In genomic region chr7:127876467-127877348, GRCm38 (mm10) we compare ENCODE assay signal across 8 mouse cellular contexts. TPM values are rescaled to one million over a fixed set of nuclear protein-coding genes. Genes with fewer than 3 reads are reported as not detected.
A peak's percentile ranks its signal among the peaks of the same experiment; 100 is the strongest.
DNase-seq lines count a peak whose midpoint lies in the region; ATAC-seq lines count a peak whose summit lies in the region.

Zfp668 (minus strand) TSS chr7:127876828.

- peak within 1 kb of the TSS; percentile 96 for H3K9ac ChIP-seq in heart, embryonic 16.5 days (ENCODE audit: low read length)
- peak within 1 kb of the TSS; percentile 88 for H3K9ac ChIP-seq in liver, embryonic 15.5 days
- H3K9ac ChIP-seq in neural tube, embryonic 12.5 days: peak within 1 kb of the TSS; percentile 97

- no peaks in the 10 kb centered on the region for H3K27me3 ChIP-seq in forebrain, embryonic 10.5 days (ENCODE audit: poor library complexity, severe bottlenecking)
- no peaks in the 10 kb centered on the region for H3K27me3 ChIP-seq in heart, embryonic 16.5 days (ENCODE audit: control insufficient read depth, insufficient read depth, low read length)
- no peaks in the 10 kb centered on the region for H3K27me3 ChIP-seq in liver, embryonic 15.5 days
- H3K27me3 ChIP-seq in neural tube, embryonic 12.5 days (replicated peaks): no peaks in the 10 kb centered on the region

- H3K27ac ChIP-seq in forebrain, embryonic 10.5 days: peak within 1 kb of the TSS; percentile 99
- H3K27ac ChIP-seq in heart, embryonic 16.5 days (ENCODE audit: low read length): peak within 1 kb of the TSS; percentile 98
- peak within 1 kb of the TSS; percentile 92 for H3K27ac ChIP-seq in liver, embryonic 15.5 days (replicated peaks)
- peak within 1 kb of the TSS; percentile 94 for H3K27ac ChIP-seq in neural tube, embryonic 12.5 days

- peaks cover 64% of the 10 kb centered on the region for H3K36me3 ChIP-seq in forebrain, embryonic 10.5 days (replicated peaks)
- peaks cover 32% of the 10 kb centered on the region for H3K36me3 ChIP-seq in heart, embryonic 16.5 days (ENCODE audit: control insufficient read depth, insufficient read depth)
- H3K36me3 ChIP-seq in liver, embryonic 15.5 days (replicated peaks): peaks cover 51% of the 10 kb centered on the region
- peaks cover 42% of the 10 kb centered on the region for H3K36me3 ChIP-seq in neural tube, embryonic 12.5 days

- DNase-seq in CD8-positive naive resting alpha-beta T cell, adult 2 months (ENCODE audit: low read depth in 2 of 2, low spot score in 2 of 2): peak; percentile 87 to 92
- DNase-seq in c-Kit-positive CD71-negative TER-119-negative erythroid progenitor cells, embryonic 14.5 days (ENCODE audit: low read depth): peak; percentile 88
- peak; percentile 93 for DNase-seq in forebrain, embryonic 10.5 days (ENCODE audit: extremely low spot score, low spot score)
- peak; percentile 94 for DNase-seq in kidney, postnatal 36 days
- peak; percentile 94 for DNase-seq in telencephalon, adult 2 months (ENCODE audit: low read depth, low spot score)

- peak; percentile 62 for ATAC-seq in heart, embryonic 16.5 days (replicated peaks; ENCODE audit: extremely low read depth, insufficient read depth, low FRiP score)
- ATAC-seq in liver, embryonic 15.5 days (ENCODE audit: insufficient read depth): peak; percentile 75
- peak; percentile 54 for ATAC-seq in neural tube, embryonic 12.5 days (ENCODE audit: low FRiP score, low read depth)

- peaks cover 27% of the 10 kb centered on the region for H3K4me1 ChIP-seq in forebrain, embryonic 10.5 days
- peaks cover 16% of the 10 kb centered on the region for H3K4me1 ChIP-seq in heart, embryonic 16.5 days (ENCODE audit: control insufficient read depth, insufficient read depth, low read length)
- H3K4me1 ChIP-seq in liver, embryonic 15.5 days (replicated peaks): peaks cover 36% of the 10 kb centered on the region
- peaks cover 25% of the 10 kb centered on the region for H3K4me1 ChIP-seq in neural tube, embryonic 12.5 days

- H3K4me2 ChIP-seq in heart, embryonic 16.5 days (ENCODE audit: low read depth, low read length): peak within 1 kb of the TSS; percentile 76
- peak within 1 kb of the TSS; percentile 80 for H3K4me2 ChIP-seq in liver, embryonic 15.5 days
- peak within 1 kb of the TSS; percentile 87 for H3K4me2 ChIP-seq in neural tube, embryonic 12.5 days (replicated peaks)

- WGBS in forebrain, embryonic 10.5 days: under 1% methylated on average over 60 of the region's 60 CpGs
- under 1% methylated on average over 60 of the region's 60 CpGs for WGBS in heart, embryonic 16.5 days
- under 1% methylated on average over 60 of the region's 60 CpGs for WGBS in liver, embryonic 15.5 days (ENCODE audit: insufficient replicate concordance)
- under 1% methylated on average over 60 of the region's 60 CpGs for WGBS in neural tube, embryonic 12.5 days

- H3K4me3 ChIP-seq in forebrain, embryonic 10.5 days: peak within 1 kb of the TSS; percentile 93
- H3K4me3 ChIP-seq in heart, embryonic 16.5 days (ENCODE audit: low read length): peak within 1 kb of the TSS; percentile 88
- H3K4me3 ChIP-seq in liver, embryonic 15.5 days (replicated peaks): peak within 1 kb of the TSS; percentile 82
- H3K4me3 ChIP-seq in neural tube, embryonic 12.5 days: peak within 1 kb of the TSS; percentile 94

- H3K9me3 ChIP-seq in forebrain, embryonic 10.5 days: 0 out of 2 replicates have a peak, but pooled peaks cover 4% of the 10 kb centered on the region
- H3K9me3 ChIP-seq in heart, embryonic 16.5 days (replicated peaks; ENCODE audit: control insufficient read depth, low read length): no peaks in the 10 kb centered on the region
- peaks cover 28% of the 10 kb centered on the region for H3K9me3 ChIP-seq in liver, embryonic 15.5 days (replicated peaks)
- H3K9me3 ChIP-seq in neural tube, embryonic 12.5 days: no peaks in the 10 kb centered on the region

RNA-seq across cellular contexts. Expression of gene Zfp668, which starts in this region (rescaled TPM):
- polyA plus RNA-seq in forebrain, embryonic 10.5 days (2016; fragmentation: Nextera tagmentation; extraction: Ambion mirVana): 39.9 and 41.8 TPM in 2 replicates
- polyA plus RNA-seq in heart, embryonic 16.5 days (2015; fragmentation: Nextera tagmentation; extraction: Ambion mirVana): 9.1 and 10.4 TPM in 2 replicates
- 5.7 and 6.8 TPM in 2 replicates for polyA plus RNA-seq in liver, embryonic 15.5 days (2015; fragmentation: Nextera tagmentation; extraction: Ambion mirVana)
- 34.7 and 38.9 TPM in 2 replicates for polyA plus RNA-seq in neural tube, embryonic 12.5 days (2016; fragmentation: Nextera tagmentation; extraction: Ambion mirVana)

Comparison
In these comparisons a context has a peak if more than half of its experiments do, and no peak if none do; other contexts are left out.
1. Peak in every context shown above with its lines: DNase-seq, ATAC-seq, H3K4me3 ChIP-seq and H3K27ac ChIP-seq.